Mouse (Mus musculus) liver, postnatal 0 days (tissue): Measurements from ENCODE around the gene Pcdh9. TPM values are rescaled to one million over a fixed set of nuclear protein-coding genes. Genes with fewer than 3 reads are reported as not detected.

Experiments
- ATAC-seq: fragments of 200-750 bp; cut with Nextera tagmentation; 2 replicates; pipeline ENCODE4 v1.8.0; 2017; ENCODE audit warnings: mild to moderate bottlenecking, moderate library complexity
- DNase-seq: peaks from one replicate; pipeline ENCODE4 v3.0.0-alpha.2; 2016
- H3K27ac ChIP-seq: fragments of 300-500 bp; sonication (generic); 2 replicates; pipeline ENCODE4 v1.5.1; 2014; ENCODE audit warnings: antibody characterized with exemption, moderate library complexity, mild to moderate bottlenecking, low read depth
- H3K27me3 ChIP-seq: fragments of 300-500 bp; sonication (generic); 2 replicates; pipeline ENCODE4 v1.6.1; 2014; ENCODE audit warnings: low read length, control low read depth, mixed read lengths; ENCODE audit not compliant: insufficient read depth
- H3K36me3 ChIP-seq: fragments of 300-500 bp; sonication (generic); replicated peaks from 2 replicates; pipeline ENCODE4 v1.6.1; 2014; ENCODE audit warnings: mild to moderate bottlenecking, control low read depth, low read length, moderate library complexity, mixed read lengths; ENCODE audit not compliant: insufficient read depth
- H3K4me1 ChIP-seq: fragments of 300-500 bp; sonication (generic); 2 replicates; pipeline ENCODE4 v1.6.1; 2014; ENCODE audit warnings: antibody characterized with exemption, mild to moderate bottlenecking, control low read depth; ENCODE audit not compliant: insufficient read depth
- H3K4me2 ChIP-seq: fragments of 300-500 bp; sonication (generic); 2 replicates; pipeline ENCODE4 v1.6.1; 2014; ENCODE audit warnings: low read depth, mild to moderate bottlenecking, low read length, moderate library complexity, mixed read lengths
- H3K4me3 ChIP-seq: fragments of 300-500 bp; sonication (generic); 2 replicates; pipeline ENCODE4 v1.5.1; 2014; ENCODE audit warnings: low read depth, low read length
- H3K9ac ChIP-seq: fragments of 300-500 bp; sonication (generic); replicated peaks from 2 replicates; pipeline ENCODE4 v1.6.1; 2014; ENCODE audit warnings: mild to moderate bottlenecking, moderate library complexity
- H3K9me3 ChIP-seq: fragments of 300-500 bp; sonication (generic); 2 replicates; pipeline ENCODE4 v1.6.1; 2016; ENCODE audit warnings: mild to moderate bottlenecking, control low read depth, low read length, mixed read lengths
- CTCF ChIP-seq: sonication (generic); IDR thresholded peaks from 2 replicates; pipeline ENCODE4 v1.5.1; 2016; ENCODE audit warnings: antibody characterized with exemption, low read depth
- EP300 ChIP-seq: IDR thresholded peaks from 2 replicates; pipeline ENCODE4 v1.6.1; 2016; ENCODE audit warnings: antibody characterized with exemption, low read depth, mild to moderate bottlenecking
- WGBS: fragments of 180-500 bp; shearing (Covaris S2); extraction: QIAGEN DNeasy Blood & Tissue Kit; methylation state at CpG from one replicate; pipeline ENCODE4 v1.1.7; 2014; ENCODE audit not compliant: insufficient replicate concordance; 5-methylcytosine and 5-hydroxymethylcytosine counted together
- polyA plus RNA-seq: library from polyadenylated mRNA; unstranded; fragments of >200 nt; fragmentation: Nextera tagmentation; extraction: Ambion mirVana; gene quantifications from 2 replicates; pipeline ENCODE4 v1.2.1, GENCODE M21; 2015

Pcdh9 gene
- polyA plus RNA-seq, 1 experiment from 2014 or later: 0.31 TPM

DNA sequence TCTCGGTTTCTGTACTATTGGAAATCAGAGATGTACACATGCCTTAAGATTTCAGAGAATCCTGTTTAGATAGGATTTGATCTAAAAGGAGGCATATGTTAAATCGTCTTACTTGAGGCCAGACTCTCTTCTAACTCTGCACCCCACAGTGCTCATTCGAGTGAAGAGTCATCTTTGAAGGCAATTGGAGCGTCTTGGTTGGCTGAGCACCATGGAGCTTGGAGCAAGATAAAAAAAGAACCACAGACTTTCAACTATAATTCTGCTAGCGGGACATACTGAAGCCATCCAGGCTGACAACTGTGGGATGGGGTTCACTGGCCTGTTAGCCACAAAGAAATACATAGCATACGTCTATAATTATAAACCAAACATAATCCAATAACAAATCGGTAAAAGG lies 541.3 kb downstream of the Pcdh9 start:
- no peak overlapping the region for H3K4me3 ChIP-seq
- no peak overlapping the region for H3K9ac ChIP-seq
- WGBS: 69% methylated on average over 7 of the region's 7 CpGs
- DNase-seq (no peak), ATAC-seq (no peak)
- TF ChIP-seq EP300: no peak
- TF ChIP-seq CTCF: no peak
- no peak overlapping the region for H3K27ac ChIP-seq
- no peak overlapping the region for H3K4me2 ChIP-seq
- H3K36me3 ChIP-seq: no peaks in the 10 kb centered on the region
- no peaks in the 10 kb centered on the region for H3K9me3 ChIP-seq
- no peaks in the 10 kb centered on the region for H3K4me1 ChIP-seq
- no peaks in the 10 kb centered on the region for H3K27me3 ChIP-seq

DNA sequence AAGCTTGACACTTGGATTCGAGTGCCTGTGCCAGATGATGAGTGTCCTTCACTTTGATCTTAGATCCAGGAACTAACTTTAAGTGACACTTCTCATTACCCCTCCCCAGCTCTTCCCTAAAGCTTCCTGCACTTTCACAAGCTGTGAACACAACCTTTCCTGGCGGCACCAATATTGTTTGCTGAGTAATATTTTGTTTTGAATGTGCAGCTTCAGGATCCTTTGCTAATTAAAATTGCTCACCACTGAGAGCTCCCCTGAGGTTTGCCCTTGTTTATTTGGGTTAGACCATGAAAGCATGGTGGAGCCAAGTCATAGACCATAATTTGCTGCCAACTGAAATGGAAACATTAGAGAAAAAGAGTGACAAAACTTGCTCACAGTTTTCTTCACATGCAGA lies 543.4 kb downstream of the Pcdh9 start:
- no peak for ATAC-seq
- no peak for DNase-seq
- no peak overlapping the region for H3K9ac ChIP-seq
- no peak overlapping the region for H3K27ac ChIP-seq
- TF ChIP-seq CTCF: no peak
- no peak for TF ChIP-seq EP300
- H3K4me3 ChIP-seq: no peak overlapping the region
- no peaks in the 10 kb centered on the region for H3K9me3 ChIP-seq
- H3K27me3 ChIP-seq: no peaks in the 10 kb centered on the region
- H3K36me3 ChIP-seq: no peaks in the 10 kb centered on the region
- H3K4me1 ChIP-seq: no peaks in the 10 kb centered on the region
- 34% methylated on average over 2 of the region's 2 CpGs for WGBS
- no peak overlapping the region for H3K4me2 ChIP-seq

DNA sequence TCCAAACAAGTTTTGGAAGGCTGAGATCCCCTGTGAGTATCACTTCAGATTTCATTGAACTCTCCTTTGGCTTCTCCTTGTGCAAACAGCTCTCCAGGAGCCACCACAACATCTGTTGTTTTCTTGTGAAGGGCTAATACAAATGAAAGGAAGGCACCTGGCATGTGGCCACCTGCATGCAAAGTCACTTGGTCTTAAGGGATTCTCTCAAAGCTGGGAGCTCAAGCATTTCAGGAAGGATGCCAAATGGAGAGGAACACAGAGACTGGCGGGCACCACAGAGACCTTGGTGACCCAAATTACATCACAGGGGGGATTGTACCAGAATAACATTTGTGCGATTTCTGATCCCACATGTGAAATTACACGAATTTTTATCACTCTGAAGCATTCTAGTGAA lies 547.7 kb downstream of the Pcdh9 start:
- H3K9me3 ChIP-seq: no peaks in the 10 kb centered on the region
- no peaks in the 10 kb centered on the region for H3K27me3 ChIP-seq
- no peak overlapping the region for H3K4me2 ChIP-seq
- ATAC-seq: no peak
- no peaks in the 10 kb centered on the region for H3K4me1 ChIP-seq
- H3K9ac ChIP-seq: no peak overlapping the region
- H3K36me3 ChIP-seq: no peaks in the 10 kb centered on the region
- DNase-seq: no peak
- TF ChIP-seq EP300 (no peak), CTCF (no peak)
- no peak overlapping the region for H3K27ac ChIP-seq
- H3K4me3 ChIP-seq: no peak overlapping the region
- 45% methylated on average over 3 of the region's 3 CpGs for WGBS

DNA sequence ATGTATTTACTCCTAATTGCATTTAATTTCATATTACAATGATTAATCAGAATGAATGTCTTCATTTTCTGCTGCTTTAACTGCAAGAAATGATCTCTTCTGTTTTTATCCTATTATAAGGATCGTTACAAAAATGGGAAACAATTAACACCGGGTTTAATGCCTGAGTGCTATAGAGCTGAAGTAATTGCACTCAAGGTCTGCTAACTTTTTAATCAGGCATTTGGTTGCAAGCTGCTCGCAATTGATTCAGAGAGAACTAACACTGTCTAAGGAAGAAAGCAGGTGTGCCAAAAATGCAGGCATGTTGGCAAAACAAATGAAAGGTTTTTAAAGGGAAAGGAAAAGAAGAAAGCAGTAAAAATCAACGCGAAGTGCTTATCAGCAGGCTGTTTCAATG lies 549.1 kb downstream of the Pcdh9 start:
- no peak for DNase-seq
- no peak for ATAC-seq
- Histone ChIP-seq H3K4me2 (no peak overlapping the region), H3K9me3 (no peaks in the 10 kb centered on the region), H3K36me3 (no peaks in the 10 kb centered on the region), H3K4me1 (no peaks in the 10 kb centered on the region), H3K27ac (no peak overlapping the region), H3K27me3 (no peaks in the 10 kb centered on the region), H3K9ac (no peak overlapping the region), H3K4me3 (no peak overlapping the region)
- WGBS: 62% methylated on average over 5 of the region's 5 CpGs
- no peak for TF ChIP-seq EP300
- no peak for TF ChIP-seq CTCF

DNA sequence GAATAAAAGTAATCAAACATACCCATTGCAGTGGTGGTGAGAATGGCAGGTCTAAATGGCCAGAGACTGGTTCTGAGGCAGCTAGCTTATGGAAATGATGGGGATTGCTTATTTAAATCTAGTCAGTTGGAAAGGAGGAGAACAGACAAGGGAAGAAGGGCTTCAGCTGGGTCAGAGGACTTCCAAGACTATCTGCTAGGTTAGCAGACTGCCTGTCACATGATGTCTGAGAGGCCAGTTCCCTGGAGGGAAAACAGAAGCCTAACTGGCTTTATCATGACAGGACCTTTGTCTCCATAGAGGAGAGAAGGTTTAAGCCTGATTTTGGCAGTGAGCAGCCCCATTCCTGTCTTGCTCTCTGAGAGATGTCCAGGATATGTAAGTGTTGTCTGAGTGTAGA lies 561.2 kb downstream of the Pcdh9 start:
- Histone ChIP-seq H3K9me3 (no peaks in the 10 kb centered on the region), H3K9ac (no peak overlapping the region), H3K36me3 (no peaks in the 10 kb centered on the region), H3K27me3 (no peaks in the 10 kb centered on the region), H3K27ac (no peak overlapping the region), H3K4me1 (no peaks in the 10 kb centered on the region), H3K4me2 (no peak overlapping the region), H3K4me3 (no peak overlapping the region)
- no peak for DNase-seq
- TF ChIP-seq CTCF (no peak), EP300 (no peak)
- no peak for ATAC-seq

DNA sequence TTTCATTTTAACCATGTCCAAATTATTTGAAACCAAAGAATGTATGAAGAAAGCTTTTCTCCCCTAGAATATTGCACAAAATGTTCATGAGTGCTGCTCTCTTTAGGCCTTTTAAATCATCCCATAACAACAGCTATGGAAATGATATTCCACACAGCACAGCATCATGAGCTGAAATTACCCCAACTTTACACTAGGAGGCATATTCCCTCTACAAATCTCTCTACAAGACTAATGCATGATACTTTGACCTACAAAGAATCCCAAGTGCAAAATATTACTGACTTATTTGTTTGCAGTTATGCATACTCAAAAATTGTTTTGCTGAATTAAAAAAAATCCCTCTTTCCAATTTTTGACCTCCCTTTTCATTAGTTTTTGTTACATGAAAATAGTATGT lies 573.1 kb downstream of the Pcdh9 start:
- ATAC-seq (no peak), DNase-seq (no peak)
- Histone ChIP-seq H3K4me3 (no peak overlapping the region), H3K9me3 (no peaks in the 10 kb centered on the region), H3K36me3 (no peaks in the 10 kb centered on the region), H3K4me1 (no peaks in the 10 kb centered on the region), H3K4me2 (no peak overlapping the region), H3K27ac (no peak overlapping the region), H3K27me3 (no peaks in the 10 kb centered on the region), H3K9ac (no peak overlapping the region)
- TF ChIP-seq CTCF (peak; percentile 44), EP300 (no peak)

DNA sequence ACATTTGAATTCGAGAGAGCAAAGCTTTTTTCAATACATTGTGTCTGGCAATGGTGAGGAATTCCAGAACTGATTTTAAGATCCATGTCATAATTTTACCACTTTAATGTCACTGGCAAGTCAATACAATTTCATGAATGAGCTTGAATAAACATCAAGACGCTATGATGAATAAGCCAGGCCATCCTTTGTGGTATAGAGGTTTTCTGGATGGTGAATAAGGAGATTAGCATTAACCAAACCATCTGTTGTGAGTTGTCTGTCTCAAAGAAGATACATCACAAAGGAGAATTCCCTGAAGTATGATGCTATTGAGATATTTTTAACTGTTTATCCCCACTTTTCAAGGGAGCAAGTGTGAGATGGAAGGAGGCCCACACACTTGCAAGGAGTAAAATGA lies 602.1 kb downstream of the Pcdh9 start:
- H3K4me1 ChIP-seq: no peaks in the 10 kb centered on the region
- no peak for ATAC-seq
- H3K9ac ChIP-seq: no peak overlapping the region
- no peaks in the 10 kb centered on the region for H3K9me3 ChIP-seq
- no peak overlapping the region for H3K4me3 ChIP-seq
- no peaks in the 10 kb centered on the region for H3K27me3 ChIP-seq
- H3K27ac ChIP-seq: no peak overlapping the region
- no peak overlapping the region for H3K4me2 ChIP-seq
- TF ChIP-seq CTCF (no peak), EP300 (no peak)
- 58% methylated on average over 2 of the region's 2 CpGs for WGBS
- no peak for DNase-seq
- H3K36me3 ChIP-seq: no peaks in the 10 kb centered on the region
